Mouse (Mus musculus): ENCODE data around the gene Socs1. TPM values are rescaled to one million over a fixed set of nuclear protein-coding genes. Genes with fewer than 3 reads are reported as not detected.
A peak's percentile ranks its signal among the peaks of the same experiment; 100 is the strongest.

Socs1 gene
- polyA plus RNA-seq, 1 experiment: 2.0 TPM

DNA sequence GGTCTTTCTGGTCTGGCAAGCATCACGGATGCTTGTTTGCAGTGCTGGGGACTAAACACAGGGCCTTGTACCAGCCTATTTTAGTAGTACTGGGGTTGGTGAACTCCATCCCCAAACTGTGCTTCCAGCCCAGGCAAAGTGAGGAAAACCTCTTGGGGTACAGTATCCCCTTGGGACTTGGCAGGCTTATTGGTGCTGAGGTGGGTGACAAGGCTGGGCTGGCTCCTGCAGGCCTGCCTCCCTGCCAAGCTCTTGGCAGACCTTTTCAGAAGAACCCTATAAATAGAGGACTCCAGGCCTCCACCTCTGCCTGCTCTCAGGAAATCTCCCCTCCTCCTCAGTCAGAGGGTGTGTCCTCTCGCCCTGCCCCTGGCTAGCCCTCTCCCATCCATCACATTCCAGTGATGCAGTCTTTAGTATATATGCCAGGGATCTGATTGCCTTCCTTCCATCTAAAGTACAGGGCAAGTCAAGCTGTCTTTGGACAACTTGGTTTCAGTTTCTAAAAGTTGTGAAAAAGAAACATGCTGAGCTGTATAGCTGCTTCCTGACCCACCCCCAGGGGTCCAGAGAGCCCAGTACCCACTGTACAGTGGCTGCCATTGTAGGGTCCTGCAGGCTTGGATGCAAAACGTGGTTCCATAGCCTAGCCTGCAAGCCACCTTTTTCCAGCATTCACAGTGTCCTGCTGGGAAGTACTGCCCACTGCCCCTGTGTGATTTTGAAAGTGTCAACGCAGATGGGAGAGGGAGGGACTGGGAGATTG is 1.6 kb upstream of the Socs1 start:
- DNase-seq (ENCODE audit: low read depth): no peak

DNA sequence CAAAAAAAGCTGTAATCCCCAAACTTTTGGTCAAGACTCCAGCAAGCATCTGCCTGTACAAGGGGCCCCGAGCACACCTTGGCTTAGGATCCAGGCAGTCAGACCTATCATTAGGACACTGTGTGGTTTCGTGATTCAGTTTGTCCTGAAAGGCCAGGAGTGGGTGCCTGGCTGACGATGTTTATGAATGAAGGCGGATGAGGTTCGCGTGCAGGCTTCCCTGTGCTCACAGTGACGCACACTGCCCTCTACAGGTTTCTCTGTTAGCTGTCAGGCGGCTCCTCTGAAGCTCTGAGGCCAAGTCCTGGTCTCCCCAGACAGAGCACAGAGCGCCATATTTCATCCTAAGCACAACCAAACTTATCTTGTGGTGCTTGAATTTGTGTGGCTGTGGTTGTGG is 952 bp upstream of the Socs1 start:
- DNase-seq (ENCODE audit: low read depth): peak; percentile 60

DNA sequence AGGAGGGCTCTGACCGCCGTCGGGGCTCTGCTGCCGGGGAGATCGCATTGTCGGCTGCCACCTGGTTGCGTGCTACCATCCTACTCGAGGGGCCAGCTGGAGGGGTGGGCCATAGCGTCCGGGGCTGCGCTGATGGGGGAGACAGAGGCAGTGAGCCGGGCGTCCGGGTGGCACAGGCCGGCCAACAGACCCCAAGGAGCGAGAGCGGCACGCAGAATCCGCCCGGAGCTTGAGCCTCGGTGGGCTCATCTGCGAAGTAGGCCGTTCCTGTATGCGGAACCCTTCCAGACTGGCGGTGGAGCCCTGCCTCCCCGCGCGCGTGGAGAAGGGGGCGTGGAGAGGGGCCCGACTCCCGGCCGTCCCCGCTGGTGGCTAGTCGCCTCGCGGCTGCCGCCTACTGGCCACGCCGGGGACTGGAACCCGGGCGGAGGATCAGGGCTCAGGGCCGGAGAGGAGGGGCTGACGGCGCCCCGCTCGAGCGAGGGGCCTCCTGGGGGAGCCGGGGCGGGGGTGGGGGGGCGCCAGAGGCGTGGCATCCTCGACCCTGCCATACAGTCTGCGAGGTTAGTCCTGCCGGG is 454 bp downstream of the Socs1 start:
- DNase-seq (ENCODE audit: low read depth): no peak

DNA sequence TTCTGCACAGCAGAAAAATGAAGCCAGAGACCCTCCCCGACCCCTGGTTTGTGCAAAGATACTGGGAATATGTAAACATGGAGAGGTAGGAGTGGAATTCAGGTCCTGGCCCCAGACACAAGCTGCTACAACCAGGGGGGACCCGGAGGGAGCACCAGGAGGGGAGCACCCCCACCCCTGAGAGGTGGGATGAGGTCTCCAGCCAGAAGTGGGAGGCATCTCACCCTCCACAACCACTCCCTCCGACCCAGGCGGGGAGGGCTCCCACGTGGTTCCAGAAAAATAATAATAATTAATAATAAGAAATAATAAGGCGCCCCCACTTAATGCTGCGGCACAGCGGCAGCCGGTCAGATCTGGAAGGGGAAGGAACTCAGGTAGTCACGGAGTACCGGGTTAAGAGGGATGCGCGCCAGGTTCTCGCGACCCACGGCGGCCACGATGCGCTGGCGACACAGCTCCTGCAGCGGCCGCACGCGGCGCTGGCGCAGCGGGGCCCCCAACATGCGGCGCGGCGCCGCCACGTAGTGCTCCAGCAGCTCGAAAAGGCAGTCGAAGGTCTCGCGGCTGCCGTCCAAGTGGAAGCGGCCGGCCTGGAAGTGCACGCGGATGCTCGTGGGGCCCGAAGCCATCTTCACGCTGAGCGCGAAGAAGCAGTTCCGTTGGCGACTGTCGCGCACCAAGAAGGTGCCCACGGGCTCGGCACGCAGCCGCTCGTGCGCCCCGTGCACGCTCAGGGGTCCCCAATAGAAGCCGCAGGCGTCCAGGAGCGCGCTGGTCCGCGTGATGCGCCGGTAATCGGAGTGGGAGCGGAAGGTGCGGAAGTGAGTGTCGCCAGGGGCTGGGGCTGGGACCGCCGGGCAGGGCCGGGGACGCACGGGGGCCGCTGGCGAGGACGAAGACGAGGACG is 1.2 kb downstream of the Socs1 start:
- DNase-seq (ENCODE audit: low read depth): no peak

DNA sequence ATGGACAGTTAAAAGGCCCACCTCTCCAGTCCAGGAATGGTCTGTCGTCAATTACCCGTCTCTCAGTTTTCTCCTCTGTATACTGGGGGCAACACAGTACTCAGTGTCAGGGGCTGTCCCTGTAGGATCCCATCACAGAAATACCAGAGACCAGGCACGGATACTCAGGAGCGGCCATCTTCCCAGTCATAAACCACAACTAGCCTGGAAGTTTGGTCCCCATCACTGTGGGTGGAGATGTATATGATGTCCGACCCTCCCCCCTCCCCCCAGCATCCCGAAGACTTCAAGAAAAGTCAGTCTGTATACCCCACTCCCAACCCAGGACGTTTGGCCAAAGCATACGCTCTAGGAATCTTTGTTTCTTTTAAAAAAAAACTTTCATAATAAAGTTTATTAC is 1.9 kb downstream of the Socs1 start:
- no peak for DNase-seq (ENCODE audit: low read depth)

DNA sequence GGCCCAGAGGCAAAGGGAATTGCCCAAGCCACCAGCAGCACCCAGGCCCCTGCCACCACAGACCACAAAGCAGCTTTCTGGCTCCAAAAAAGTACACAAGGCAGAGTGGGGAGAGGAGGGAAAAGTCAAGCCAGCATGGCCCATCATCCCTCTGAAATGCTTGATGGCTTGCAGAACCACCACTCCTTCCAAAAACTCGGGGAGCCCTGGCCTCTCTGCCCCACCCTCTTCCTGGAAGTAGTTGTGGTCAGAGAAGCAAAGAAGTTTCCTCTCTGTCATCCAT is 2.2 kb downstream of the Socs1 start:
- no peak for DNase-seq (ENCODE audit: low read depth)

DNA sequence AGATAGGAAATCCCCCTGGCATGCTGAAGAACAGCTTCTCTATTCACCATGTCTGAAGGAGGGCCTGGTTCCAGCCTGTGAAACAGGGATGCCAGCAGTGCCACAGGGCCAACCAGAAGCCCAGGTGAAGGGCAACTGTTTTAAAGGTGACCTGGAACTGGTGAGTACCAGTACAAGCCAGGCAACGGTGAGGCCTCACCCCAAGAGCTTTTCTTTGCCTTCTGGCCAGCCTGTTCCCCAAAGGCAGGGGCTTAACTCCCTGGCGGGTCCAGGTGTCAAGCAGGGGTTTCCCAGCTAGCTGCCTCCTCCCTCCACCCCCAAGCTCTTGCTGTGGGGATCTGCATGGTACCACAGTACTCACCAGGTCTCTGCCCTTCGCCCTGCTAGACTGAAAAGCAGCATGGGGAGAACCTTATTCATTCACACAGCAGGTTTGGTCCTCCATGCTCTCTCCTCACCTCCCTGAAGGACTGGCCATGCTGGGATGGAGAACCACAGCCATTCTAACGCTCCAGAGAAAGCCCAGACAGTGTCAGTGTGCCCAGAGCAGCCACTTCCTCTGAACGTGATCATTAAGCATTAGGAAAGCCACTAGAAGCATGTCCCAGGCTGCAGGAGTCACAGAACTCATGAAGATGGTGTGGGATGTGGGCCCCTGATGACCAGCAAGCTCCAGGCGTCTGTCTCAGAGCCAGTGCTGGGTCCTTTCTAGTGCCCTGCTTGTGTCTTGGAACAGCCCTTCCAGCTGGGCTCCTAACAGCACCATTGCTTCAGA is 2.8 kb downstream of the Socs1 start:
- no peak for DNase-seq (ENCODE audit: low read depth)

DNA sequence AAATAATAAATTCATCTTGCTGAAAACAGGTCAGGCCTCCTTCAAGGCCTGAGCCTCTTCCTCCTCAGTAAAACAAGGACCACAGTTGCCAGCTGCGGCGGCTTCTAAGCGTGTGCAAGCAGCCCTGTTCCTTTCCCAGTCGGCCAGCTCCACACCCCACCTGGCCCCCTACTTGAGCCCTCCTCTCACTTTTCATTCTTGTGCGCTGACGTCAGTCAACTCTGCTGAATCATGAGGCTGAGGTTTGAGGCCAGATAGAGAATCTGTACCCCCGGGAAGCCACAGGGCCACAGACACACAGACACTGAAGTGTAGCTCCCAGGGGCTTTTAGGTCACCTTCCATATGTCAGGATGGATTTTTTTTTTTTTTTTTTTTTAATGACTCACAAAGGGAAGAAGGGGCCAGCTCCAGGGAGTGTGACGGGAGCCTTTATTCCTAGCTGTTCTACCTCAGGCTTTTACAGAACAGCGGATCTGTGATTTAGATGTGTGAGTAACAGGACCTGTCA is 3.4 kb downstream of the Socs1 start:
- no peak for DNase-seq (ENCODE audit: low read depth)

DNA sequence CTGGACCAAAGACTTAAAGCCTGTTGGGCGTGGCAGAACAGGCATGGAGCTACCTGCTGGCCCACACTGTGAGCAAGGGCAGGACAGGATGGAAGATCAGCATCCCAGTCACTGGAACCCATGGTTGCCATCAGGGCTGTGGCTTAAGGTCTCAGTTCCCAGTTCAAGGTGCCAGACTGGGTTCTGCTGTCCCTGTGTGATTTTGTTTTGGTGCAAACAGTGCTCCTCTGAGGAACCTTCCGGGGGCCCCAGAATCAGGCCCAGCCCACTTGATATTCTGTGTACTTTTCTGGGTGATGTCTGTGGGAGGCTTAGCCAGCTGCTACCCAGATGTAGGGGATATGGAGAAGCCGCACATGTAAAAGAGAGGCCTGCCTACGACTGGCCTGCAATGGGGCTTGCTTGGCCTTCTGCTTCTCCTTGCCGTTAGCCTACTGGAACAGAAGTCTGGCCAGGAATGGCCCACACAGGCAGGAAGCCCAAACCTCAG is 4.7 kb downstream of the Socs1 start:
- no peak for DNase-seq (ENCODE audit: low read depth)

DNA sequence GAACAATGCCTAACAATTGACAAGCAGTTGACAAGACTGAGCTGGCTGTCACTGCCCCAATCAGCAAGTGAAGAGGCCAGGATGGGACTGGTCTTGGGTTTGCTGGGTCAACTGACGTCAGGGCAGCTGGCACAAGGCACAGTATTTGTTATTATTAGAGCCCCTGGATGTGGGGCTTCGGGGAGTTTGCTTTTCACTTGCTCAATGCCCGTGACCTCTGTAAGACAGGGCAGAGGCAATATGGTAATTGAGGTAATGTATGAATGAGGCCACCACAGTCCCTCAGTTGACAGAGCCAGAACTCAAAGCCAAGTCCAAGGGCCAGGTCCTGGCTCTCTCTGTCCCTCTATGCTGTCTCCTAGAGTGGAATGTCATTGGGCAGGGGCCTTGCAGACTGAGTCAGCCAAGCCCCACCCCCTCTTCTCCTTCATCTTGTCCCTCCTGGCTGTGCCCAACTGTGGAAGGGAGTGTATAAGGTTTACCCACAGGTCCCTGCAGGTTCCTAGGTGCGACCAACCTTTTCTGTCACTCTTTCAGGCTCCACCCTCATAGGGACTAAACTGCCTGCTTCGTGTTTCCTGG is 7.7 kb downstream of the Socs1 start:
- DNase-seq (ENCODE audit: low read depth): no peak

DNA sequence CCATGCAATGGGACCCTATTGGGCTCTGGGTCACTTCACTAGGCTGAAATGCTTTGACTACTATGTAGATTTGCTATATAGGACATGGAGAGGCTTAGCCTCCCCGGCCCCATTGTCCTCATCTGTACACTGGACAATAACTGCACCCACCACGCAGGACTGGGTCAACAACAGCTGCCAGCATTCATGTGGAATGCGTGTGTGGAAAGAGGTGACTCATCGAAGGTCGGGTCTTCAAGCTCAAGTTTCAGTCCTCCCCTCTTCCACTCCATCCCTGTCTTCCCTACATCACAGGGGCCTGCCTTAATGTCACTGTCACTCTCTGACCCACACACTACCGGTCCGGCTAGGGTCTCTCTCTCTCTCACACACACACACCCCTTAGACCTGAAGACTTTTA is 9.0 kb downstream of the Socs1 start:
- no peak for DNase-seq (ENCODE audit: low read depth)

DNA sequence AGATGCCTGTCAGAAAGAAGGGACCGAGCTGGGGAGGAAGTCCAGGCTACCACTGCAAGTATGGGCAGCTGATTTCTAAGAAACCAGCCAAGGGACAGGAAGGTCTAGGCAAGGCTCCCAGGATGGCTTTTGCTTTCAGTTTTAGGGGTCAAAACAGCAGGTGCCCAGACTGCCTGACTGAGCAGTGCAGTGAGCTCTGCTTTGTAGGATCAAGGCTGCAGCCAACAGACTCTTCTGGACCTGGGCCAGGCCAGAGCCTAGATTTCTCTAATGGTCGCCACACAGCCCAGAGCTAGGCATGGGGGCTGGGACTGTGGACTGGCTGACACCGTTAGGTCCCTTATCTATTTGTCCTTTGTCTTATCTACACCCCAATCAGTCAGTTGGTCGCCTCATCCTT is 10.6 kb downstream of the Socs1 start:
- no peak for DNase-seq (ENCODE audit: low read depth)

DNA sequence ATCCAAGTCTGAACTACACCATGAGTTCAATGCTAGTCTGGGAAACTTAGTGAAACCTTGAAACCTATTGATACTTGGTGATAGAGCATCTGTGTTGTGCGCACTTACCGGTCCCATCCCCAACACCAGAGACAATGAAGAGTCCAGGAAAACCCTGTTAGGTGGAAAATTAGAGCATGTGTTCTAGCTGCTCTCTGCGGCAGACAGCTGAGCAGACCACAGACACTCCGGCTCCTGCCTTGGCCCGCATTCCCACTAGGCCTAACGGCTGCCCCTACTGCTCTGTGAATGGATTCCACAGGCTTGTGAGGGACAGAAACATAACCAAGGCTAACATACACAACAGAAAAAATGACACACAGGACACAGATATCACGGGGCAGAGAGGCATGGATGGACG is 11.8 kb downstream of the Socs1 start:
- DNase-seq (ENCODE audit: low read depth): no peak

DNA sequence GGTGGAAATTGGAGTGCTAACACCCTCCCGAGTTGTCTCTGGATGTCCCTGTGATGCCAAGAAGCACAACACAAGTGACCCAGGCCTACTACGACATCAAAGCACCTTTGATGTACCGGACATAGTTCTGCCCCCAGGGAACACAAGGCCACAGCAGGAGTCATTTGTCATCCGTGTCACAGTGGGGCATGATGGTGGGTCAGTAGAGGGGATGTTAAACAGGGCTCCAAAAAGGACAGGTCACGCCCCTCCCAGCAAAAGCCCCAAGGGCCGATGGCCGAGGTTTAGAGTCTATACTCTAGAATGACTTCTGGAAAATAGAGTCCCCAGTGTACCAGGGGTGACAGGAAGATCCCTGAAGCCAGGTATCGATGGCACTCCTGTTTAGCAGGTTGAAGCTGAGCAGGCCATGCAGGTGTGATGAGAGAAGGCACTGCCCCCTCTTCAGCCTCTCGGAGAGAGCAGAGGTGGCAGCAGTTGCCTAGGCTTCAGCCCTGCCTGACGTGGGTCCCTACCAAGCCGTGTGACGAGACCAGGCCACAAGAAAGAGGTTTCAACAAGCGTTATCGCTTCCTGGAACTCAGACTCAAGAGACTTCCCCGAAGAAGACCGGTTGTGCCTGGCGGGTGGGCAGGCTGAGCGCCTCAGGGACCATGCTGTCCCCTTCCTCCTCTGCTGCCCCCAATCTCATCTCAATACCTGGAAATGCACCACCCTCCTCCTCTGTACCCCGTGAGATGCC is 13.4 kb downstream of the Socs1 start:
- no peak for DNase-seq (ENCODE audit: low read depth)

DNA sequence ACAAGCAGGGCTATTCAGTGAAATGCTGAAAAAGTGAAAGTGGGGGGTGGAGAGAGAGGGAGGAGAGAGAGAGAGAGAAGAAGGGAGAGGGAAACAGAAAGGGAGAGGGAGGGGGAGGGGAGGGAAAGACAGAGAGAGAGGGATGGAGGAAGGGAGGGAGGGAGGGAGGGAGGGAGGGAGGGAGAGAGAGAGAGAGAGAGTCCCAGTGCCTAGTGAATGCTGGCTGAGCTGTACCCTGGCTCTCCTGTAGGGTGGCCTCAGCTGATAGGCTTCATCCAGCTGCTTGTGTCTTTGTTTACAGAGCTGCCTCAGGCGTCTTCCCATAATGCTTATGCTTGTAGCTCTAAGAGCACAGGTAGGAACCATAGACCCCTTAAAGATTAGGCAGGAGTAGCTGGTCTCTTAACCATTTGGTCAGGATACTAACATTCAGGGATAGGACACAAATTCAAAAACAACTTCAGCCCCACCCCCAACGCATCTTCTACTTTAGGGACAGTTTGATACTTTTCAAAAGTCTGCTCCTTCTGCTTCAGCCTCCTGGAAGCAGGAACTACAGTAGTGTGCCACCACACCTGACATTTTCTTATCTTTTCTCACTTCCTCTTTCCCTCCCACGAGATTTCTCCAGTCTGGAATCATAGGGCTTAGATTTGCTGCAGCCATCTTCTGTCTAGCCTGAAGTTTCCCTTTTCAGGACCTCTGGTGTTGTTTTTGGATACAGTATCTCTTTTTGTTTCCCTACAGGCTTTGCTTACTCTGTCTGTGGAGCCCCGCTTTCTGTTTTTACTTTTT is 14.6 kb downstream of the Socs1 start:
- DNase-seq (ENCODE audit: low read depth): no peak

DNA sequence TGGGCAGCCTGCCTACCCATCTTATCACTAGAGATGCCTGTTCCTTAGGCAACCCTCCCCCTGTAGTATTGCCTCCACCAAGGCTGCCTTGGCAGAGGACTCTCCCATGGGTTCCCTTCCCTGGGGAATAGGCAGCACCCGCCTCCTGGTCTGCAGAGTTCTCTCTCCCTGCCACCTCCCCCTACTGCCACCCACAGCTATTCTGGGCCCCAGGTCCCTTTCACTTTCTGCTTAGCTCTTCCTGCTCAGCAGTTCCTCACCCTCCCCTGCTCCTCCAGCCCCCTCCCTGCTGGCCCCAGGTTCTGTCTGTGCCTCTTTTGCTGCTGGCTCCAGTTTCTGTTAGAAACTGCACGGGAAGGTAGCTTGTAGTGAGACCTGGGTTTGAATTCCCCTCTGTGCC is 15.7 kb downstream of the Socs1 start:
- no peak for DNase-seq (ENCODE audit: low read depth)

DNA sequence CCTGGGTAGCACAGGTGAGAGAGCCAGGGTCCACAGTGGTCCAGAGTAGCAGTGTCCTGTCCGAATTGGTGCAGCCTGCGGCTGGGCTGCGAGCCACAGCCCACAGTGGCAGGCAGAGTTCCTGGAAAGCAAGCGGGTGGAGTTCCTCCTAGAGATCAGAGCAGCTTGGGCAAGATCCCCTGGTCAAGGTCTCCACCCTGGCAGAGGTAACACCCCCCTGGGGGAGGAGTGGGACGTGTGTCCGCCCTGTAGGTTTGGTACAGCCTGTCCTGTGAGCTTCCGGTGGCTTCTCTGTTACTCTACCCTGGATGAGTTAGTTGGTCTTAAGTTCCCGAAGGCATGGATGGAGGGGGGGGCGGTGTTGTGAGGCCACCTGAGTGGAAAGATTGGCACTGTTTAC is 16.5 kb downstream of the Socs1 start:
- no peak for DNase-seq (ENCODE audit: low read depth)

DNA sequence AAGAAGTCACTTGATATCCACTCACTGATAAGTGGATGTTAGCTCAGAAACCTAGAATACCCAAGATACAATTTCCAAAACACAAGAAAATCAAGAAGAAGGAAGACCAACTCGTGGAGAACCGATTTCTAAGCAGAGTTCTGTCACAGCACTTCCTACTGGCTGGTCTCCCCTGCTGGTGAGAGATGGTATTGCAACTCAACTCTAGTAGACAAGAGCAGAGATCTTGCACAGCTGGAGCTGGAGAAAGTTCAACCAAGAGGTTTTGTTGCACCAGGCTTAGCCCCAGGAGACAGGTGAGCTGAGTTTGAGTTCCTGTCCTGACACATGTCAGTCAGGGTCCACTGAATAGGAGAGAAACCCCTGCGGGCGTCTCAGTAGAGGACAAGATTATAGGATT is 18.2 kb downstream of the Socs1 start:
- no peak for DNase-seq (ENCODE audit: low read depth)

DNA sequence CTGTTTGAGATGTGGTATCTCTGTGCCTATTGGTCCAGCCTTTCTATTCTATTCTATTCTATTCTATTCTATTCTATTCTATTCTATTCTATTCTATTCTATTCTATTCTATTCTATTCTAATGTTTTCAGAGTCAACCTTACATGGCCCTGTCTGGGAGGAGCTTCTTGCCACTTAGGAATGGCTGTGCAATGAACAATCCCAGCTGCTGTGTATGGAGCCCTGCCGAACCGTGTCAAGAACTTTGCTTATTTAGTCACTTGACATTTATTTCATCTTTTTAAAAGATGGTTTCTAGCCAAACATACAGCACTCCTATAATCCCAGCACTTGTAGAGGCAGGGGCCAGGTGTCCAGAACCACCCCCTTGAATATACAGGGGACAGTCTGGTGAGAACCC is 21.0 kb downstream of the Socs1 start:
- DNase-seq (ENCODE audit: low read depth): no peak
